Mouse (Mus musculus) forebrain, postnatal 0 days (tissue): Measurements from ENCODE around the gene Rabep1. TPM values are rescaled to one million over a fixed set of nuclear protein-coding genes. Genes with fewer than 3 reads are reported as not detected.

Experiments used
- ATAC-seq: fragments of 200-750 bp; cut with Nextera tagmentation; 2 replicates; pipeline ENCODE4 v1.8.0; 2017; ENCODE audit warnings: mild to moderate bottlenecking, moderate library complexity
- DNase-seq: peaks from one replicate; pipeline ENCODE4 v3.0.0-alpha.2; 2015
- H3K27ac ChIP-seq: fragments of 300-500 bp; sonication (generic); 2 replicates; pipeline ENCODE4 v1.5.1; 2014; ENCODE audit warnings: low read depth, mild to moderate bottlenecking, antibody characterized with exemption, low read length, moderate library complexity, mixed read lengths
- H3K27me3 ChIP-seq: fragments of 300-500 bp; sonication (generic); 2 replicates; pipeline ENCODE4 v1.6.1; 2014; ENCODE audit warnings: mild to moderate bottlenecking, low read length, mixed read lengths; ENCODE audit not compliant: insufficient read depth
- H3K36me3 ChIP-seq: fragments of 300-500 bp; sonication (generic); 2 replicates; pipeline ENCODE4 v1.6.1; 2014; ENCODE audit warnings: mild to moderate bottlenecking, moderate library complexity; ENCODE audit not compliant: insufficient read depth
- H3K4me1 ChIP-seq: fragments of 300-500 bp; sonication (generic); 2 replicates; pipeline ENCODE4 v1.6.1; 2014; ENCODE audit warnings: antibody characterized with exemption; ENCODE audit not compliant: insufficient read depth
- H3K4me2 ChIP-seq: fragments of 300-500 bp; sonication (generic); 2 replicates; pipeline ENCODE4 v1.6.1; 2014; ENCODE audit warnings: low read depth, mild to moderate bottlenecking, moderate library complexity
- H3K4me3 ChIP-seq: fragments of 300-500 bp; sonication (generic); 2 replicates; pipeline ENCODE4 v1.5.1; 2014; ENCODE audit warnings: low read depth, low read length, mixed read lengths
- H3K9ac ChIP-seq: fragments of 300-500 bp; sonication (generic); 2 replicates; pipeline ENCODE4 v1.6.1; 2014; ENCODE audit warnings: mild to moderate bottlenecking
- H3K9me3 ChIP-seq: fragments of 300-500 bp; sonication (generic); 2 replicates; pipeline ENCODE4 v1.6.1; 2016; ENCODE audit warnings: low read length
- CTCF ChIP-seq: sonication (generic); IDR thresholded peaks from 2 replicates; pipeline ENCODE4 v1.5.1; 2016; ENCODE audit warnings: antibody characterized with exemption, control low read depth, low read depth
- WGBS: fragments of 180-500 bp; shearing (Covaris S2); extraction: QIAGEN DNeasy Blood & Tissue Kit; methylation state at CpG from one replicate; pipeline ENCODE4 v1.1.7; 2014; 5-methylcytosine and 5-hydroxymethylcytosine counted together
- polyA plus RNA-seq: library from polyadenylated mRNA; unstranded; fragments of >200 nt; fragmentation: Nextera tagmentation; extraction: Ambion mirVana; gene quantifications from 2 replicates; pipeline ENCODE4 v1.2.1, GENCODE M21; 2015
- total RNA-seq: library from RNA; depleted of rRNA; stranded (reverse); fragments of >200 nt; gene quantifications from 2 replicates; pipeline ENCODE4 v1.2.3, GENCODE M21; 2014

The Rabep1 gene
- total and polyA plus RNA-seq, 2 experiments from 2014 or later: 103 to 109 TPM

- H3K4me3 ChIP-seq: no peak overlapping the region
- H3K4me1 ChIP-seq: no peaks in the 10 kb centered on the region
- no peak overlapping the region for H3K27ac ChIP-seq
- DNase-seq (no peak), ATAC-seq (no peak)
- no peak overlapping the region for H3K9ac ChIP-seq
- WGBS: 78% methylated on average over 5 of the region's 5 CpGs
- no peak overlapping the region for H3K4me2 ChIP-seq
- H3K36me3 ChIP-seq: peaks cover 39% of the 10 kb centered on the region
- TF ChIP-seq CTCF: no peak
- no peaks in the 10 kb centered on the region for H3K9me3 ChIP-seq
- no peaks in the 10 kb centered on the region for H3K27me3 ChIP-seq
Measured at GRCm38 (mm10) chr11:70931461-70931860, 86.9 kb downstream of the Rabep1 start.

GRCm38 (mm10) chr11:70935316-70935715, 90.7 kb downstream of the Rabep1 start:
- Histone ChIP-seq H3K27ac (no peak overlapping the region), H3K36me3 (peaks cover 70% of the 10 kb centered on the region), H3K9me3 (no peaks in the 10 kb centered on the region), H3K4me2 (no peak overlapping the region), H3K4me1 (no peaks in the 10 kb centered on the region), H3K27me3 (no peaks in the 10 kb centered on the region), H3K4me3 (no peak overlapping the region), H3K9ac (no peak overlapping the region)
- 84% methylated on average over 7 of the region's 7 CpGs for WGBS
- ATAC-seq: no peak; the same call in 1 of the 2 replicates
- peak; percentile 26 for TF ChIP-seq CTCF
- no peak for DNase-seq

GRCm38 (mm10) chr11:70942596-70942995, 98.0 kb downstream of the Rabep1 start:
- no peaks in the 10 kb centered on the region for H3K27me3 ChIP-seq

GRCm38 (mm10) chr11:70943651-70944050, 99.1 kb downstream of the Rabep1 start:
- ATAC-seq (no peak), DNase-seq (no peak)
- no peak for TF ChIP-seq CTCF
- no peaks in the 10 kb centered on the region for H3K4me1 ChIP-seq
- H3K4me2 ChIP-seq: no peak overlapping the region
- no peak overlapping the region for H3K27ac ChIP-seq
- no peaks in the 10 kb centered on the region for H3K9me3 ChIP-seq
- H3K9ac ChIP-seq: no peak overlapping the region
- peaks cover 76% of the 10 kb centered on the region for H3K36me3 ChIP-seq
- no peak overlapping the region for H3K4me3 ChIP-seq
- 80% methylated on average over 7 of the region's 7 CpGs for WGBS
- H3K27me3 ChIP-seq: no peaks in the 10 kb centered on the region

More at GRCm38 (mm10) chr11:70942596-70942995, 98.0 kb downstream of the Rabep1 start:
- Histone ChIP-seq H3K9ac (no peak overlapping the region), H3K9me3 (no peaks in the 10 kb centered on the region), H3K36me3 (peaks cover 76% of the 10 kb centered on the region), H3K4me3 (no peak overlapping the region), H3K27ac (no peak overlapping the region), H3K4me2 (no peak overlapping the region), H3K4me1 (no peaks in the 10 kb centered on the region)
- no peak for DNase-seq
- ATAC-seq: no peak
- no peak for TF ChIP-seq CTCF
- WGBS: 87% methylated on average over 1 of the region's 1 CpGs

GRCm38 (mm10) chr11:70944935-70945817, 100.6 kb downstream of the Rabep1 start:
- no peak overlapping the region for H3K4me2 ChIP-seq
- 87% methylated on average over 4 of the region's 4 CpGs for WGBS
- TF ChIP-seq CTCF: no peak
- no peak for ATAC-seq
- H3K36me3 ChIP-seq: peaks cover 77% of the 10 kb centered on the region
- no peak overlapping the region for H3K27ac ChIP-seq
- H3K9me3 ChIP-seq: no peaks in the 10 kb centered on the region
- no peak overlapping the region for H3K4me3 ChIP-seq
- H3K27me3 ChIP-seq: no peaks in the 10 kb centered on the region
- no peak overlapping the region for H3K9ac ChIP-seq
- no peaks in the 10 kb centered on the region for H3K4me1 ChIP-seq
- DNase-seq: no peak

- H3K36me3 ChIP-seq: peaks cover 85% of the 10 kb centered on the region
- H3K4me2 ChIP-seq: no peak overlapping the region
- TF ChIP-seq CTCF: no peak
- no peaks in the 10 kb centered on the region for H3K9me3 ChIP-seq
- no peak overlapping the region for H3K27ac ChIP-seq
- no peak overlapping the region for H3K4me3 ChIP-seq
- no peaks in the 10 kb centered on the region for H3K4me1 ChIP-seq
- no peak for DNase-seq
- no peaks in the 10 kb centered on the region for H3K27me3 ChIP-seq
- 93% methylated on average over 4 of the region's 4 CpGs for WGBS
- ATAC-seq: no peak
- no peak overlapping the region for H3K9ac ChIP-seq
Measured at GRCm38 (mm10) chr11:70954711-70955110, 110.1 kb downstream of the Rabep1 start.

- no peak for ATAC-seq
- peaks cover 83% of the 10 kb centered on the region for H3K36me3 ChIP-seq
Measured at GRCm38 (mm10) chr11:70960786-70961554, 116.4 kb downstream of the Rabep1 start.

More at GRCm38 (mm10) chr11:70960786-70961554, 116.4 kb downstream of the Rabep1 start:
- 90% methylated on average over 5 of the region's 5 CpGs for WGBS
- Histone ChIP-seq H3K27ac (no peak overlapping the region), H3K4me2 (no peak overlapping the region), H3K9ac (no peak overlapping the region), H3K4me3 (no peak overlapping the region), H3K9me3 (no peaks in the 10 kb centered on the region), H3K4me1 (no peaks in the 10 kb centered on the region), H3K27me3 (no peaks in the 10 kb centered on the region)
- no peak for DNase-seq
- TF ChIP-seq CTCF: no peak
